Mouse (Mus musculus) ovary, postnatal 36 days (tissue): ENCODE measurements around the gene Hapln4.
"Not testable (repeated sequence)": the region's sequence is repeated elsewhere in the genome, so short reads cannot be mapped to it uniquely, and the experiment has no call there.

Experiments
- DNase-seq: peaks from one replicate; pipeline ENCODE4 v3.0.0; 2022; ENCODE audit warnings: low spot score, mixed read lengths

Hapln4 gene

DNA sequence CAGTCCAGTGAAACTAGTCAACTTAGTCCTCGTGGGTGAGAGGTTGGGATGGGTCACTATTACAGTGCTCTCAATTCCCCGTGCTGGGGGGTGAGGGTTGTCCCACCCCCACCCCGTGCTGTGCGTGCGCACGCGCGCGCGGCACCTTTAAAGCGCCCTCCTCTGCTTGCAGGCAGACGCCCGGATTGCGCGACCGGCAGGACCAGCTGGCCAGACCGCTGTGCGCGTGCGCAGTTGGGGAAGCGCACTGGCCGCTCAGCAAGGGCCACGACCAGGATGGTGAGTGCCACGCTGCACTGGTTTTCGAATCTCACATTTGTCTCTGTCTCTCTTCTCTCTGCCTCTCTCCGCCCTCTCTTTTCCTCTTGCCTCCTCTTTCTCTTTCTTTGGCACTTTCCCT, at the start of gene Hapln4:
Gene Hapln4 (plus strand): TSS at position 173 of the 400 bp plus-strand sequence.
- peak; percentile 50 for DNase-seq

DNA sequence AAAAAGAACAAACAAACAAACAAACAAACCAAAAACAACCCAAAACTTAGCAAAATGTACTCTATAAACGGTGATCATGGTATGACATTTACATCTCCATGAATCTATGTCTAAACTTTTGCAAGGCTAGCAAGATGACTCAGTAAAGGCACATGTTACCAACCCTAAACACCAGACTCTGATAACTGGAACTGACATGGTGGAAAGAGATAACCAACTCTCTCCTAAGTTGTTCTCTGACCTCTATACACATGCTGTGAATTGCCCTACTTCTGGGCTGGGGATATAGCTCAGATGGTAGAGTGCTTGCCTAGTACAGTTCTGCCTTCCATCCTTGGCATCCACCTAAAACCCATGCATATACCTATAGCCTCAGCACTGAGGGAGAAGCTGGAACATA, 45.3 kb upstream of the Hapln4 start:
- no peak for DNase-seq

DNA sequence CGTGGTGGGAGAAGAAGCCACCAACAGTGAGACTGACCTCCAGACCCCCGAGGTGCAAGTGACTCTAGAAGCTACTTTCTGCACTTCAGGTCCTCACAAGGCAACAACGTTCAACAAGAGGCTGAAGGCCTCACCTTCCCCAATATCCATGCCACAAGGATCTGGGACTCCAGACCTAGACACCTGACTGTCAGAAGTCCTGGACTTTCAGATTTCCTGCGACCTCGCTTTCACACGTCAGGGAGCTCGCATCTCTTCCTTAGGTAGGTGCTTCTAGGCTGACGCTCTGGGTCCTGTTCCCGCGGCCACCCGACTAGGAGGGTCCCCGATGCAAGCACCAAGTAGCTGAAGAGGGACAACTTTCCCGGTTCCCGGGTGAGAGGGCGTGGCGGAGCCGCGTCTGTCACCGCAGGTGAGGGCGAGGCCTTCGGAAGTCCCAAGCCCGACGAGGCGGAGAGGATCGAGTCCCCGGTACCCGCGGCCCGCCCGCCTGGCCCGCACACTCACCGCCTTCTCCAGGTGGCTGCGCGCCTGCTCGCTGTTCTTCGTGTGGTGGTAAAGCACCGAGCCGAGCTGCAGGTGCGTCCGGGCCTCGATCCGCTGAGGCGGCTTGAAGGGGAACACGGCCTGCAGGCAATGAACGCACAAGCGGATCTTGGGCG, 41.2 kb upstream of the Hapln4 start:
- no peak for DNase-seq

DNA sequence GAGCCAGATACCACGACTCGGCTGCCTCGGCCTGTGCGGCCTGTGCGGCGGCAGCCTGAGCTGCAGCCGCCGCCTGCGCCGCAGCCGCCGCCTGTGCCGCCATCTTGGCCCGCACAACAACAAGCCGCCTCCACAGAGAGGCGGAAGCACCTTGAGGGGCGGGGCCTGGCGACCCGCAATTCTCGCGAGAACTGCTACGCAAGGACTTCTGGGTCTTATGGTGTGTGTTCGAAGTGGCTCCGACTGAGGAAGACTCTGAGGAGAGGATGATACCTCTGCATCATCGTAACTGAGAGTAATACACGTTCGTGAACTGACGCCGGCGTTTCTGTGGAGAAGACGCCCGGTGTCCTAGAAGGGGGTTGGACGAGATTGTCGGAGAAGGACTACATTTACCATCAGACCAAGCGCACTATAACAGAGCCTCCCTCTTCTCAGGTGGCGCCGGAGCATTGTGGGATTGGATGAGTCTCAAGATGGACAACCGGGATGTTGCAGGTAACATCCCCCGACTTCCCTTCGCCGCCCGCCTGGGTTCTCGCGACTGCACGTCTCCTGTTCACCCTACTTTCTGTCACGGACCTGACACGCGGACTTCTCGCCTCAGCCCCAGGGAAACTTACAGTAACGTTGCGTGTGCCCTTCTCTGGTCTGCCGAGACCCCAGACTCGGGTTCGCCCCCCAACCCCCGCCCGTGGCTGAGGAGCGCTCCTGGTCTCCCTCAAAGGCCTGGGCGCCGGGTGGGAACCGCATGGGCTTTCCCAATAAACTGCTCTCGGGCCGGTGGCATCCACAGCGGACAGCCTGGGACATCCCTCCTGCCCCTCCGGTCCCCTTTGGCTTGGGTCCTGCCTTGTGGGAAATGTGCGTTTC, 40.4 kb upstream of the Hapln4 start, which contains the start of the genes Mau2 and Sugp1:
Gene Mau2 (minus strand): TSS at position 152 of the 873 bp plus-strand sequence.
Gene Sugp1 (plus strand): TSS at position 231 of the 873 bp plus-strand sequence.
- peak; percentile 96 for DNase-seq

DNA sequence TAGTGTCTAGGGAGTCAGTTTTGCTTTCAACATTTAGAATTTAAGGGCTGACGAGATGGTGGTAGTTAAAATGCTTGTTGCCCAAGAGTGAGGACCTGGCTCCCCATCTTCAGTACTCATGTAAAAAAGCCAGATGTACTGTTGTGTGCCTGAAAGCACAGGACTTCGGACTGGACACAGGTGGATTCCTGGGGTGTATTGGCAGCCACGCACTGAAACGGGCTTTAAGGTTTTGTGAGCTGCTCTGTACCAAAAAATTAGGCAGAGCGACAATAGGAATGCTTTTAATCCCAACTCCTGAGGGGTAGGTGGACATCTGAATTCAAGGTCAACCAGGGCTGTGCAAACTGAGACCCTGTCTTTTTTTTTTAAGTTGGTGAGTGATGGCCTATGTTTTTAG, 39.3 kb upstream of the Hapln4 start:
- no peak for DNase-seq

DNA sequence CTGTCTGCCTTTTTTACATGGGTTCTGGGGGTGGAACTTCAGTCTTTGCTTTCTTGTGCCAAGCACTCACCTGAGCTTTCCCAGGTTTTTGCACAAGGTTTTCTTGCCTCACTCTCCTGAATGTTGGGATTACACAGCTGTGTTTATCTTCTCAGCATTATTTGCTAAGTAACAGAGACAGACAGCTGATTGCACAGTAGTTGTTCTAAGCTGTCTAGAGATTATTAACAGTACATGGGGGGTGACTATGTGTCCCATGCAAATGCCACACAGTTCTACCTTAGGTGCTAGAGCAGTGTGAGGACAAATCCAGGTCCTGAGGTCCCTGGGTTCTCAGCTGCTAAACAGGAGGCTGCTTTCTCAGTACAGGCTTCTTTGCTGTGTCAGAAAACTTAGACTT, 33.6 kb upstream of the Hapln4 start:
- DNase-seq, result no peak

DNA sequence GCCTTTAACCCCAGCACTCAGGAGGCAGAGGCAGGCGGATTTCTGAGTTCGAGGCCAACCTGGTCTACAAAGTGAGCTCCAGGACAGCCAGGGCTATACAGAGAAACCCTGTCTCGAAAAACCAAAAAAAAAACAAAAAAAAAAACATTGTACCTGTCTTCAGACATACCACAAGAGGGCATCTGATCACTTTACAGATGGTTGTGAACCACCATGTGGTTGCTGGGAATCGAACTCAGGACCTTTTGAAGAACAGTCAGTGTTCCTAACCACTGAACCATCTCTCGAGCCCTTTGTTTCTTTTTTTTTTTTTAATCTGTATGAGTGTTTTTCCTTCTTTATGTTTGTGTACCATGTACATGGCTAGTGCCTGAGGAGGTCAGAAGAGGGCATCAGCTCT, 32.8 kb upstream of the Hapln4 start:
- not testable (repeated sequence) for DNase-seq

DNA sequence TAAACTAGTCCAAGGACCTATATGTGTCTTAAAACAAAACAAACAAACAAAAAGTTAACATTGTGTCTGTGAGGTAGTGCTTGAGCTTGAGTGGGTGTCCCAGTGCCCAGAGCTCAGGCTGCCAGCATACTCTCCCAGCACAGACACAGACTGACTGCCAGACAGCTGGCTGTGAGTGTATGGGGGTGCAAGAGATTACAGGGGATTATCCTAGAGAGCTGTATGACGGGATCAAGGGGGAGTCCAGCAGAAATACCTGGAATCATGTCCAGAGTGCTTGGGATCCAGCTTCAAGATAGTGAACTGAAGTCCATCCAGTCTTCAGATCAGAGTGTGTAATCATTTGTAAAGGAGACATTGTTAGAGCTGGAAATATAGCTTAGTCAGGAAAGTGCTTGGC, 25.5 kb upstream of the Hapln4 start:
- no peak for DNase-seq

DNA sequence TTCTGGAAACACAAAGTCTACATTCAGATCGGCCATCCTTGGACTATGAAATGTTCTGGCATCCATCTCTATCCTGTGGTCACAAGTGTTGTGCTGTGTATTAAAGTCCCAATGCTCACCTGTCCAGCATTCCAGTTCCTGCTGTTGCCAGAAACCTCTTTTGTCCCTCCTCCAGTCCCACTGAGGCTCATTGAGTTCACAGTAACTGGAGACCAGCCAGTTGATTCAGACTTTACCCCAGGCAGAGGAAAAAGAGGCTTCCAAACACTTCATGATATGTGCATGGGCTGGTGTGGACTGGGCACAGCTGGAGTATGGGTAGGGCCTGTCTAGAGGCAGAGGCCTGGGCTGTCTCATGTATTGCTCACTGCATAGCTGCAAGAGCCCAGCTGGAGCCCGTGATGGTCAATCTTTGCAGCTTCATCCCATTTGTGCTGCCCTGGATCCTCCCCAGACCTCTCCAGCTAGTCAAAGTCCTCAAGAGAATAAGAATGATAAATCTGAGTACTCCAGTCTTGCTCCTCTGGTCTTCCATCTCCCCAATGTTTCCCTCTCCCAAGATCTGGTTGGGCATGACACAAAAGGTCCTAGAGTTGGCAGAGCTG, 11.3 kb upstream of the Hapln4 start:
- no peak for DNase-seq

DNA sequence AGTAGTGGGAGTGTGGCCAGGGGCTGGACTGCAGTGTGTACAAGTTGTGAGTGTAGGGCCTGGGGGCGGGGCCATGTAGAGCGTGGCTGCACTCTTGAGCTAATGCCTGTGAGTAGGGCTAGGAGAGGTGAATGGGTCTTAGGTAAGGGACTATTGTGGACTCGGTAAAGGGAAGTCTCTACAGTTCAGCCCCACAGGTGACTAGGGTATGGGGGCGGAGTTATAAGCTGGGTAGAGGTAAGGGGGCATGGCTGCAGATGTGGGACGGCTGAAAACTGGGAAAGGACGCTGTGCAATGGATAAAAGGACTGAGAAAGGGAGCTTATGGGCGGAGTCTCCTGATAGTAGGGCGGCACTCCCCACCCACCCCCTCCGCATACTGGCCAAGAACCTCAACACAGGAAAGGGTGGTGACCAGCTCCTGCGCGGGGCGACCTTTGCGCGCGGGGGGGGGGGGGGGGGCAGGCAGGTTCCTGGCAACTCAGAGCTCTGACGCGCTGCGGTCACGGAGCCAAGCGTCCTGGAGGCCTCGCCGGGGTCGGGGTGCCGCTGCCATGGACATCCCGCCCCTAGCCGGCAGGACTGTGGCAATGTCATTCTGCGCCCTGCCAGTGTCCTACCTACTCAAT, 10.7 kb upstream of the Hapln4 start, which contains the start of gene Tm6sf2:
Gene Tm6sf2 (plus strand): TSS at position 484 of the 629 bp plus-strand sequence.
- DNase-seq, result peak; percentile 24

DNA sequence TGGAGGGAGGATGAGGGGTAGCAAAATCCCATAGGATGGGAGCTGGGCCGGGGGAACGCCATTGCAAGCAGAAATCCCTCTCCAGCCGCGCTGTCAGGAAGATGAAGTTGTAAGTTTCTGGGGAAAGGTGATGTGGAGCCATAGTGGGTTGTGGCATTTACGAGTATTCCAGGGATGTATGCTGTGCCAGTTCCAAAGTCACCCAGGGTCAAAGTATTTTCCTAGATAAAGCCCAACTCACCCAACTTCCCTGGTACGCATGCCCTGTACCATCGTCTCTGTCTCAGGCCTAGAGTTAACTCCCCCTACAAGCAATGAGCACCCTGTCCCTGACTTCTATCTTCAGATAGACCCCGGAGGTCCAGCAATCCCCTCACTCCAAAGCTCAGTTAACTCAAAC, 10.1 kb upstream of the Hapln4 start:
- no peak for DNase-seq

DNA sequence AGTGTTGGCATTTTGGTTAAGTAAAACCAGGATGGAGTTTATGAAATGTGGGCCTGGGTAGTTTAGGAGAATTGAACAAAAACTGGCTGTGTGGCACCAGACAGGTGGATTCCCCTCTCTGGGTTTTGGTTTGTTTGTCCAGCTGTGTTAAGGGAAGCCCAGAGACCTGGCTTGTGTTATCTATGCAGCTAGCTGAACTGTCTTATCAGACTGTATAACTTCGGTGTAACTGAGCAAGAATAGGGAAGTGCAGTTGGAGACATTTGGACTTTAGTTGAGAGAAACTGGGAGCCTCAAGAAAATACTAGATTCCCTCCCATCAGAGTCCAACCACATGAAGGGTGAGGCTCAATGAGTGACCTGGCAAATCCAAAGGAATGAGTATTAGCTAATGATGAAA, 9.6 kb upstream of the Hapln4 start:
- DNase-seq, result no peak

DNA sequence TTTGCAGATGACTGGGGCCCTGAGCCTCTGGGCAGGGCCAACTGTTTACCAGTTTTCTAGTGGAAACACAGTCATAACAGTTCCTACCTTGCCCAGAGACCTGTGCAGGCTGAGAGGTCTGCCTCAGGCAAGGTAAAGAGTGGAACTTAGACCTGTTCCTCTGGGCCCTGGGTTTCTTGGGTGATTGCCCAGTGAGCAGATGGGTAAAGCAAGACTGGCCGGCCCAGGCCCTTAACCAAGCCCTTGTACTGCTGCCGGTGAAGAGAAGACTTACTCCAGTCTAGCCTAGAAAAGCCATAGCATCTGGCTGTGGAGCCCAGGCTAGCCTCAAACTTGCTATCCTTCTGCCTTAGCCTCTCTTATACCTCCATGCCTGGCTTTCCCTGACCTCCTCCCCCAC, 1.3 kb upstream of the Hapln4 start:
- no peak for DNase-seq

DNA sequence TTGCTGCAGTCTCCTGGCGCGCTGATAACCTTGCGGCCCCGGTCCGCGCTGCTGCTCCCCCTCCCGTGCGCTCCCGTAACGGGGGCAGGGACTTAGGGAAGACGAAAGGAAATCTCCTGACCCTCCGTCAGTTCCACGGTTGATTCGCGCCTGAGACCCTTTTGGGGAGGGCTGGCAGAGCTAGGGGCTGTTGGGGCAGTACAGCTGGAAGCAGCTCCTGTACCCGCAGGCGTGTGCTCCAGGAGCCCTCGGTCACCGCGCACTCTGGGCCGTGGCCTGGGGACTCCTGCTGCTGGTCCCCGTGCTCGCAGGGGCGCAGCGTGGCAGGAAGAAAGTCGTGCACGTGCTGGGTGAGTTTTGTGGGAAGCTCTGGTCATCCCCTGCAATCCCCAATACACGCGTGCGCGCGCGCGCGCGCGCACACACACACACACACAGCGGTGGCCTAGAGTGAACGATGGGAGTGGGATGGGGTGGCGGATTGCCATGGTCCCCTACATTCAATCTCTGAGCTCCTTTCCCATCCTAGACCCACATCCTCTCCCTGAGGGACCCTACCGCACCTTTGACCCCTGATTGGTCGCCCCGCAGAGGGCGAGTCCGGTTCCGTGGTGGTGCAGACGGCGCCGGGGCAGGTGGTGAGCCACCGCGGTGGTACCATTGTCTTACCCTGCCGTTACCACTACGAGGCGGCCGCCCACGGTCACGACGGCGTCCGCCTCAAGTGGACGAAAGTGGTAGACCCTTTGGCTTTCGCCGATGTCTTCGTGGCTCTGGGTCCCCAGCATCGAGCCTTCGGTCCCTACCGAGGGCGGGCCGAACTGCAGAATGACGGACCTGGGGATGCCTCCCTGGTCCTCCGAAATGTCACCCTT, 1.2 kb downstream of the Hapln4 start:
- DNase-seq, result no peak

DNA sequence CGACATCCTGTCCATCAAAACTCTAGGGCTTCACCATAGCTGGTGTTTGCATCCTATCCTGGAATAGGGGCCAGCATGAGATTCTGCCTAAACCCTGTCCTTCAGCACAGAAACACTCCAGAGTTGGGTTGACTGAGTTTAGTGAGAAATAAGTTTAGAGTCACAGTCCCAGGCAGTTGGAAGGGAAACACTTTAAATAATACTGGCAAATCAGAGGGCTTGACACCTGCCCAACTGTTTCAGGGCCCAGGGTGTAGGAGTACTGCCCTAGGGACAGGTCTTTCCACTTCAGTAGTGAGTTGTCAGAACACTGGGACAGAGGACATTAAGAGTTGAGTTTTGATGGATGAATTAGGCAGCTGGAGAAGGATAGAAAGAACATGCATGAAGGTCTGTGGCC, 2.9 kb downstream of the Hapln4 start:
- no peak for DNase-seq

DNA sequence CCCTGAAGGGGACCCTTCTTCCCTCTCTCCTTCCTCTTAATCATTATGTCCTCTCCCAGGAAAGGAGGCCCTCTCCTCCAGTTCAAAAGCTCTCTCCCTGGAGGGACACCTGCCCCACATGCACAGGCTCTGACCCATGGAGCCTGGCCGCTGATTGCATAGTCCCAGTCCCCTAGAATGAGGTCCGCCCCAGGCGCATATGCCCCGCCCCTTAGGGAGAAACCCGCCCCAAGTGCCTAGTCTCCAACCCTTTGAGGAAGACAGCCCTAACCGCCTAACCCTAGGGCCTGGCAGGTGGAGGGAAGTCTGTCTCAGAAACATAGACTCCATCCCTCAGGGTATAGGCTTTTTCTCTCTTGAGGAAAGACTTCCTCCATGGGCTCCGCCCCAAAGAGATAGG, 4.0 kb downstream of the Hapln4 start:
- no peak for DNase-seq

DNA sequence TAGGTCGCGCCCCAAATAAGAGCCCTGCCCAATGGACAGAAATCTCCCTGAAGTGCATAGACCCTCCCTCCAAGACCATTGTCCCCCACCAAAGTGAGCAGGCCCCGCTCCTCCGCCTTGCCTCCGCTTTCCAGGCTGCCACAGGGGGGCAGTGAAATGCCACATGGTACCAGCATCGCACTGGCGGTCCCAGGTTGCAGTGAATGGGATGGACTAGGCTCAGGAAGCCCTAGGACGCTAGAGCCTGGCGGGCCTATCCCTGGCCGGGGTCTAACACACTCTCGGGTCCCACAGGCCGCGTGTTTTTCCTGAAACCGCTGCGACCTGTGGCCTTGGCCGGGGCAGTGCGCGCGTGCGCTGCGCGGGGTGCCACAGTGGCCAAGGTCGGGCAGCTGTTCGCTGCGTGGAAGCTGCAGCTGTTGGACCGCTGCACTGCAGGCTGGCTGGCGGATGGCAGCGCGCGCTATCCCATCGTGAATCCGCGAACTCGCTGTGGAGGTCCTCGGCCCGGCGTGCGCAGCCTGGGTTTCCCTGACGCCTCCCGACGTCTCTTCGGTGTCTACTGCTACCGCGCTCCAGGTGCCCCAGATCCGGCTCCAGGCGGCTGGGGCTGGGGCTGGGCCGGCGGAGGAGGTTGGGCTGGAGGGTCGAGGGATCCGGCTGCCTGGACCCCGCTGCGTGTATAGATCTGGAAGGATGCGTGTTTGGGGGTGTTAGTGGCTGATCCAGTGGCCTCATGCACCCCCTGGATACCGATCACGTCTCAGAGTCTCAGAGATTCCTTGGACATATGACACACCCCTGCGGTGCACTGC, 4.8 kb downstream of the Hapln4 start:
- DNase-seq, result peak; percentile 33

DNA sequence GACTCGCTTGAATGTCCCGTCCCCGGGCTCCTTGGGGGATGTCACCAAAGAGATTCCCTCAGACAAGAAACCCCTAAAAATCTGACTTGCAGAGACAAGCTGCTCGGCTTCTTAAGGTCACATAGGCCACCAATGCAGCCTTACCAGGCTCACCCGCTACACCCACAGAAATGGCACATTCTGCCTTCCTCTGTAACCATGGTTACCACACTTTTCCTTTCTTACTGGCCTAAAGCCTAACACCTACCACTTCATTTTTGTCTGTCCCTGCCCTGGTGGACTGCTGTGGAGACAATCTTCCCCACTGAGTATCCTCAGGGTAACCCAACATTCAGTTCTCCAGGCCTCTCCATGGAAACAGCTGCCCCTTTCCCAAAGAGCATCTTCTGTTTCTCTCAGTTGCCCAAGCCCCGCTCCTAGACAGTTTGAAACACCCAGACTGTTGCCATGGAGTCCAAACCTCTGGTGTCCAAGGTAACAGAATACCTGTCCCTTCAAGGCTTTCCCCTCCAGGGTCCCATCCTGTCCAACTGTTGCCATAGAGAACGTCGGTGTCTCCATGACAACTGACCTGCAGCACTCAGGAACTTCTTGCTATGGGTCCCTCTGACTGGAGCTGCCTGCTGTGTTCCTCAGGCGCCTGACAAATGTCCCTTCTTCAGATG, 6.2 kb downstream of the Hapln4 start:
- no peak for DNase-seq

DNA sequence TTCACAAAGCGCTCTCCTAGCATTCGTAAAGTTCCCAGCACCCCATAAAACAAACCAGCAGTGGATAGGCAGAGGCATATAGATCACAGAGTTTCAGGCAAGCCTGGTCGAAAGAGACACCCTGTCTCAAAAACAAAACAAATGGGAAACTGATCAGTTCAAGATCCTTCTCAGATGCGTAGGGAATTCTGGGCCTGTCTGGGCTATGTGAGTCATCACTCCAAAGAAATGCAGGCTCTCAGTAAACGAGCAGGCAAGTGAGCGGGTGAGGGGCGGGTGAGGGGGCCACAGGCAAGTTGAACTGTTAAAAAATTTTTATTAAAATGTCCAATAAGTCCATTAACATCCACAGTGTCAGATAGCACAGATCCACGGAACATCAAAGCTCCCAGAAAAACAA, 9.5 kb downstream of the Hapln4 start:
- DNase-seq, result no peak

DNA sequence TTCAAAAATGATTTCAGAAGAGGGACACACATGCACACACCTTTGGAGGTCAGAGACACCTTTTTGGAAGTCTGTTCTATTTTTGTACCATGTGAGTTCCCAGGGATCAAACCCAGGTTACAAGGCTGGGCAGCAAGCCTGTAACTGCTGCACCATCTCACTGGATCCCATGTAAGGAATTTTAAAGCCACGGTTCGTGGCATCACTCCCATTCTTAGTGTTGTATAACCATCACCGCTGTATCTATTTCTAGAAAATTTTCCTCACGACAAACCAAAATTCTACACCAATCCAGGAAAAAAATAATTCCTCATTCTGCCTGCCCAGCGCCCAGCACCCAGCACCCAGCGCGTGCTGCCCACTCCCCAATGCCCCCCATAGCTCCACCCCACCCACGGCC, 16.0 kb downstream of the Hapln4 start:
- DNase-seq, result no peak
